Mouse (Mus musculus) lung, embryonic 14.5 days (tissue): ENCODE data around the gene Zmynd12. TPM values are rescaled to one million over a fixed set of nuclear protein-coding genes. Genes with fewer than 3 reads are reported as not detected.
A peak's percentile ranks its signal among the peaks of the same experiment; 100 is the strongest.

ENCODE experiments used
- ATAC-seq: fragments of 200-750 bp; cut with Nextera tagmentation; 2 replicates; pipeline ENCODE4 v1.8.0; 2017; ENCODE audit warnings: mild to moderate bottlenecking, moderate TSS enrichment, moderate library complexity; ENCODE audit not compliant: insufficient read depth
- DNase-seq: peaks from one replicate; pipeline ENCODE4 v3.0.0-alpha.2; 2015
- H3K27ac ChIP-seq: fragments of 300-500 bp; sonication (generic); 2 replicates; pipeline ENCODE4 v1.5.1; 2014; ENCODE audit warnings: low read depth, mild to moderate bottlenecking, moderate library complexity
- H3K27me3 ChIP-seq: fragments of 300-500 bp; sonication (generic); 2 replicates; pipeline ENCODE4 v1.6.1; 2014; ENCODE audit warnings: low read length, control low read depth; ENCODE audit not compliant: insufficient read depth
- H3K36me3 ChIP-seq: fragments of 300-500 bp; sonication (generic); 2 replicates; pipeline ENCODE4 v1.6.1; 2014; ENCODE audit warnings: control low read depth; ENCODE audit not compliant: insufficient read depth
- H3K4me1 ChIP-seq: fragments of 300-500 bp; sonication (generic); 2 replicates; pipeline ENCODE4 v1.6.1; 2014; ENCODE audit warnings: antibody characterized with exemption, control low read depth; ENCODE audit not compliant: insufficient read depth
- H3K4me2 ChIP-seq: fragments of 300-500 bp; sonication (generic); 2 replicates; pipeline ENCODE4 v1.6.1; 2014; ENCODE audit warnings: mild to moderate bottlenecking
- H3K4me3 ChIP-seq: fragments of 300-500 bp; sonication (generic); 2 replicates; pipeline ENCODE4 v1.5.1; 2014; ENCODE audit warnings: low read depth, low read length
- H3K9ac ChIP-seq: fragments of 300-500 bp; sonication (generic); 2 replicates; pipeline ENCODE4 v1.6.1; 2014
- H3K9me3 ChIP-seq: fragments of 300-500 bp; sonication (generic); 2 replicates; pipeline ENCODE4 v1.6.1; 2016; ENCODE audit warnings: low read depth, low read length, control low read depth
- CTCF ChIP-seq: IDR thresholded peaks from 2 replicates; pipeline ENCODE4 v1.5.1; 2016; ENCODE audit warnings: antibody characterized with exemption, low read depth
- WGBS: fragments of 180-500 bp; shearing (Covaris S2); extraction: QIAGEN DNeasy Blood & Tissue Kit; methylation state at CpG from one replicate; pipeline ENCODE4 v1.1.7; 2014; 5-methylcytosine and 5-hydroxymethylcytosine counted together
- polyA plus RNA-seq: library from polyadenylated mRNA; unstranded; fragments of >200 nt; fragmentation: Nextera tagmentation; extraction: Ambion mirVana; gene quantifications from 2 replicates; pipeline ENCODE4 v1.2.1, GENCODE M21; 2014

Gene Zmynd12
- polyA plus RNA-seq, 1 experiment from 2014 or later, result 0.16 TPM

DNA sequence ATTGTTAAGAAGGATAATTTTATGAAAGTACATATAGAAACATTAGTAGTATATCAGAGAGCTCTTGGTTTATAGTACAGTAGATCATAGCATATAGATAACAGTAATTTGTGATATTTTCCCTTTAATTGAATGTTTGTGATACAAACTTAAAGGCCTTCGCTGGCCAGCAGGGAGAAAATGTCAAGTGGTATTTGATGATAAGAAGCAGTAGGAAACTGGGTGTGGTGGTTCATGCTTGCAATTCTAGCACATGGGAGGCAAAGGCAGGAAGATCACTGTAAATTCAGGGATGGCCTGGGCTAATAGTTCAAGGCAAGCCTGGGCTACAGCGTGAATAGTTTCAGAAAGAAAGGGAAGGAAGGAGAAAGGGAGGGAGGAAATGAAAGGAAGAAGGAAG, 2.5 kb downstream of the Zmynd12 start:
- H3K4me3 ChIP-seq, result no peak overlapping the region
- ATAC-seq (no peak), DNase-seq (no peak)
- no peaks in the 10 kb centered on the region for H3K36me3 ChIP-seq
- no peak overlapping the region for H3K9ac ChIP-seq
- WGBS, result 72% methylated on average over 2 of the region's 2 CpGs
- no peak for TF ChIP-seq CTCF
- no peak overlapping the region for H3K27ac ChIP-seq
- peaks cover 4% of the 10 kb centered on the region; the same call in 1 of the 2 replicates for H3K4me1 ChIP-seq
- no peak overlapping the region for H3K4me2 ChIP-seq
- H3K27me3 ChIP-seq, result no peaks in the 10 kb centered on the region
- no peaks in the 10 kb centered on the region for H3K9me3 ChIP-seq

DNA sequence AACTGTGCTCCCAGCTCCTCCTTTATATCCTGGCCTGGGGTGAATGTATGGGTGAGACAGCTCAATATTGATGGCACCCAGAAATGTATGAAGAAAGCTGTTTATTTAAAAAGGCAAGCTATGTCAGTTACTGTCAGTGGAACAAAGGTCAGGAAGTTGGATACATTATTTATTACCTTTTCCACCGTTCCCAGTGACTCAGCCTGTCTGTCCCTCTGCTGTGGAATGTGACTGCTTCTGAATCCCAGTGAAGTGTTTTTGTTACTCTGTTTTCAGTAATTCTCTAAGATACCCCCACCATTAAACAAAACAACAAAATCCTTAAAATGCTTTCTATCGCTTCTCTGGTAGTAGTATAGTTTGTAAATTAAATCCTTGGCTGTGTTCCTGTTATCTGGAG, 3.0 kb downstream of the Zmynd12 start:
- H3K27me3 ChIP-seq, result no peaks in the 10 kb centered on the region
- DNase-seq (no peak), ATAC-seq (no peak)
- H3K4me1 ChIP-seq, result peaks cover 4% of the 10 kb centered on the region; the same call in 1 of the 2 replicates
- no peaks in the 10 kb centered on the region for H3K36me3 ChIP-seq
- no peak overlapping the region for H3K9ac ChIP-seq
- no peak overlapping the region for H3K27ac ChIP-seq
- no peak overlapping the region for H3K4me2 ChIP-seq
- no peaks in the 10 kb centered on the region for H3K9me3 ChIP-seq
- no peak for TF ChIP-seq CTCF
- 32% methylated on average over 2 of the region's 2 CpGs for WGBS
- H3K4me3 ChIP-seq, result no peak overlapping the region

DNA sequence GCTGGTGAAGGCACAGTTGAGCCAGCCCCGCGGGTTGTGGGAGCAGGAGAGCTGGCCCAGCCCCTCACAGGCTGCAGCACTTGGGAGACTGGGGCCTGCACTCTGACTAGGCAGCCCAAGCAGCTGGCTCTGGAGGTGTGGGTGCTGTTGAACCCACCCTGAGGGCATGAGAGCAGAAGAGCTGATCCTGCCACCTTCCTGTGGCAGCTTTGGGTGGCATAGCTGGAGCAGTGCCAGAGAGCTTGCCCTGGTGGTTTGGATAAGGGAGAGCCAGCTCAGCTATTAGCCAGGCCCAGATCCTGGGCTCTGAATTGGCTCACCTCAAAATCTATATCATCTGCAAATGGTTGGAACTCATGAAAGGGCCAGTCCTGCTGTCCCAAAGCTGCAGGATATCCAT, 5.1 kb downstream of the Zmynd12 start:
- no peaks in the 10 kb centered on the region for H3K9me3 ChIP-seq
- no peak overlapping the region for H3K4me2 ChIP-seq
- no peaks in the 10 kb centered on the region for H3K36me3 ChIP-seq
- no peaks in the 10 kb centered on the region for H3K27me3 ChIP-seq
- H3K4me1 ChIP-seq, result no peaks in the 10 kb centered on the region
- no peak overlapping the region for H3K27ac ChIP-seq
- H3K9ac ChIP-seq, result no peak overlapping the region
- H3K4me3 ChIP-seq, result no peak overlapping the region
- TF ChIP-seq CTCF, result no peak
- 48% methylated on average over 2 of the region's 2 CpGs for WGBS
- DNase-seq, result no peak
- no peak for ATAC-seq

DNA sequence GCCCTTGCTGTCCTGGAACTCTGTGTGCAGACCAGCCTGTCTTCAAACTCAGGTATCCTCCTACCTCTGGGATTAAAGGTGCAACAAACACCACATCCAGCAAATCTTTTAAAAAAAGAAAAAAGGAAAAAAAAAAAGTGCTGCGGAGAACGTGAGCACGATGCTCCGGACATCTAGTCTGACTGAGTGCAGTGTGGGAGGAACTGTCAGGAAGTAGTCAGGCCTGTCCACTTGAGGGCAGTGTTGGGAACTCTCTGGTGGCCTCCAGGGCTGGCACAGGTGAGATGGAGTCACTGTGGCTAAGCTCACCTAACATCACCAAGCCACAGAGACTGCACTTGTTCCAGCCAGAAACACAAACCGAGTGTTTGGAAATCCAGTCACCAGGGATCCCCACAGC, 8.1 kb downstream of the Zmynd12 start:
- Histone ChIP-seq H3K27ac (no peak overlapping the region), H3K36me3 (no peaks in the 10 kb centered on the region), H3K27me3 (no peaks in the 10 kb centered on the region), H3K9ac (no peak overlapping the region), H3K9me3 (peaks cover 2% of the 10 kb centered on the region; the same call in 1 of the 2 replicates), H3K4me3 (no peak overlapping the region), H3K4me1 (no peaks in the 10 kb centered on the region), H3K4me2 (0 out of 2 replicates have a peak overlapping the region, but pooled peaks have one; percentile 15)
- DNase-seq (peak; percentile 62), ATAC-seq (no peak)
- peak; percentile 61 for TF ChIP-seq CTCF
- WGBS, result 23% methylated on average over 5 of the region's 5 CpGs

DNA sequence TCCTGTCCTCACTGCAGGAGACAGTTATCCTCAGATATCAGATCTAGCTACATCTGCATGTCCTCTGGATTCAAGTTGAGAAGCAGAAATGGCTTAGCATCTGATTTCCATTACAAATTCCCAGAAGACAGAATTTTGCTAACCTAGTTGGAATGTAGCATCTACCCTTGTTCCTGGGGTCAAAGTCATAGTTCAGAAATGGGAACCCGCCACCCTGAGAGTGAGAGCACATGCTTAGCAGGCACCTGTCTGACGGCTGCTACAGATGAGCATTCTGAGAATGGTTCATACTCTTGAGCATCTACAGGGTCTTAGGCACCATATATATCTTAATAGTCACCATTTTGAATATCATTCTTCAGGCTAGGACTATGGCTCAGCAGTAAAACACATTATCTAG, 15.3 kb downstream of the Zmynd12 start:
- Histone ChIP-seq H3K4me2 (no peak overlapping the region), H3K4me3 (no peak overlapping the region), H3K27me3 (no peaks in the 10 kb centered on the region), H3K4me1 (no peaks in the 10 kb centered on the region), H3K36me3 (no peaks in the 10 kb centered on the region), H3K9me3 (peaks cover 5% of the 10 kb centered on the region; the same call in 1 of the 2 replicates), H3K27ac (no peak overlapping the region), H3K9ac (no peak overlapping the region)
- no peak for DNase-seq
- no peak for TF ChIP-seq CTCF
- WGBS, result 85% methylated on average over 2 of the region's 2 CpGs
- no peak for ATAC-seq

DNA sequence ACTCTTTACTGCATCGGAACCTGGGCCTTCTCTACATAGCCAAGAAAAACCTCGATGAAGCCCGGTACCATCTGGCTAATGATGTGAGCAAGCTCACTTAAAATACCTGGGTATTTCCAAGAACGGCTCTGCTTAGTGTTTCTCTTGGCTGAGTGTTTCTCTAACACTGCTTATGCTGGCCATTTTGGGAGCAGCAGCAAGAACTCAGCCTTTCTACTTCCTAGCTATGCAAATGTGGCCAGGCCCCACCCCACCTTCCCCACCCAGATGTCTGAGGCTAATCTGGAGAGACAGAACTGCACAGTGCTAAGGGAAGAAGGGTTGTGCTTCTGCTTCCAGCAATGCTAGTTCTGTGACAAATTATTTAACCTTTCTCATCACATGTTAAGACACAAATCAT, 19.2 kb downstream of the Zmynd12 start:
- DNase-seq (no peak), ATAC-seq (no peak)
- no peaks in the 10 kb centered on the region for H3K4me1 ChIP-seq
- no peak overlapping the region for H3K27ac ChIP-seq
- no peak overlapping the region for H3K4me3 ChIP-seq
- H3K4me2 ChIP-seq, result no peak overlapping the region
- H3K9me3 ChIP-seq, result no peaks in the 10 kb centered on the region
- WGBS, result 90% methylated on average over 4 of the region's 4 CpGs
- H3K27me3 ChIP-seq, result no peaks in the 10 kb centered on the region
- H3K9ac ChIP-seq, result no peak overlapping the region
- no peak for TF ChIP-seq CTCF
- H3K36me3 ChIP-seq, result no peaks in the 10 kb centered on the region

DNA sequence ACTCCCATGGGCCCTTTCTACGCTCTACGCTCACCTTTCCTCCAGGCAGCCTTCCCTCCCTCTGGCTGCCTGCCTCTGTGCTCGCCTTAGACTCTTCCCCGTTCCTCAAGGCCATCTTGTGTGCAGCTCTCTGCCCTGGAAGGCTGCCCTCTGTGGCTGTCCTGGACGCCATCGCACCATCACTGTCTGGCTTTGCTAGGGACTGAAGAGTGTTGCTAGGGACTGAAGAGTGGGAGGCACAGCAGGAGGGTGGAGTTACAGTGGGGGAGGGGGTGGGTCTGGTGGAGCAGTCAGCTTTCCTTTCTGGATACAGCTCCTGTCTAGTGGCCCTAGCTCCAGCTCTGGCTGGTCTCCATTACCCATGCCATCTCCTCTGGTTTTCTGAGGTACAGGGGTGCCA, 19.9 kb downstream of the Zmynd12 start:
- no peak overlapping the region for H3K9ac ChIP-seq
- no peak overlapping the region for H3K27ac ChIP-seq
- H3K4me3 ChIP-seq, result no peak overlapping the region
- ATAC-seq (no peak), DNase-seq (no peak)
- 51% methylated on average over 6 of the region's 6 CpGs for WGBS
- H3K4me2 ChIP-seq, result no peak overlapping the region
- H3K27me3 ChIP-seq, result no peaks in the 10 kb centered on the region
- TF ChIP-seq CTCF, result no peak
- H3K9me3 ChIP-seq, result no peaks in the 10 kb centered on the region
- H3K36me3 ChIP-seq, result no peaks in the 10 kb centered on the region
- no peaks in the 10 kb centered on the region for H3K4me1 ChIP-seq

DNA sequence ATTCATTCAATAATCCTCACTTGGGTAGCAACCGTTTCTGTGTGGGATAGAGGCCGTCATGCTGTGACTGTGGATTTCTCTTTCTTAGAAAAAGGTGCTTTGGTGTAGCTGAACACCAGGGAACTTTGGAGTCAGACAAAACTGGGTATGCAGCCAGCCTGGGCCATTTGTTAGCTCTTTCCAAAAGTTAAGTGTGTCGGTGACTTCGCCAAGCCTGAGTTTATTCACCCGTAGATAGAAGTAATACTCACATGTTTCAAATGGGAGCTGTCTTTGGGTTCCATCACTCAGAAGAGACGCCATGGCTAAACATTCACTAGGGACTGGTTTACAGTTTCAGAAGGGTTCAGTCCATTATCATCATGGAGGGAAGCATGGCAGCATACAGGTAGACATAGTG, 24.6 kb downstream of the Zmynd12 start:
- no peak for TF ChIP-seq CTCF
- ATAC-seq, result no peak

More for the DNA sequence above, 24.6 kb downstream of the Zmynd12 start:
- Histone ChIP-seq H3K9me3 (no peaks in the 10 kb centered on the region), H3K36me3 (no peaks in the 10 kb centered on the region), H3K4me3 (no peak overlapping the region), H3K27ac (no peak overlapping the region), H3K9ac (no peak overlapping the region), H3K4me1 (no peaks in the 10 kb centered on the region), H3K27me3 (no peaks in the 10 kb centered on the region), H3K4me2 (no peak overlapping the region)
- no peak for DNase-seq
- WGBS, result 91% methylated on average over 6 of the region's 6 CpGs
